9 mouse cellular contexts compared by ENCODE assay signal in the genomic region with DNA sequence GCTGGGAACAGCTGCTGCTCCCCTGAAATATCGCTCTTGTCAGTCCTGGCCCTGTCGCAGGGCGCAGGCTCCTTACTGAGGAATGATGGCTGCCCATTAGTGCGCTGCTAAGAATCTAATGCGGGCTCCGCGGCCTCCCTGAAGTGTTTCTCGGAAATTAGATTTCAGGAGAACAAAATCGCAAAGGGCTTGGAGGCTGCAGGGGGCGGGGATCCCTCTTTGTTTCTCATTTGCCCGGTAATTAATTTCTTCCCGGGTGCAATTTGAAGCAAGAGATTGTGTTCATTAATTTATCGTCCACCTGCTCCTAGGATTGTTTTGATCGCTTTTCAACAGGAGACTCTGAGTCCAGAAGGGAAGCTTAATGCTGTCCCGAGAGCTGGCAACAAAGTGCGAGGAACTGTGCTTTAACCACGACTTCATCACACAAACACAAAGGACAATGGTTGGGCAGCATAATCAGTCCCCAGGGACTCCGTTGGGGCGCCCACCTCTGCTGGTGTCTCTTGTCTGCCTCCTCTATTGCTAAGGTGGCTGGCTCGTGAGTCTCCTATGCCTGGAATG.
DNase-seq lines count a peak whose midpoint lies in the region; ATAC-seq lines count a peak whose summit lies in the region.
"Had no signal": no experiment of that assay in that cellular context is flagged by ENCODE, and none has a peak within 500 bp of the region (broad histone marks: within the 10 kb centered on the region; RNA-seq: fewer than 3 reads in every experiment).

No protein-coding gene starts in this region.

- no peaks in the 10 kb centered on the region for H3K36me3 ChIP-seq in forebrain, embryonic 14.5 days (ENCODE audit: control insufficient read depth, insufficient read depth, low read length)
- H3K36me3 ChIP-seq in midbrain, embryonic 14.5 days (ENCODE audit: control insufficient read depth, insufficient read depth, low read length): no peaks in the 10 kb centered on the region

- ATAC-seq in forebrain, embryonic 14.5 days: peak; percentile 77
- ATAC-seq in midbrain, embryonic 14.5 days (ENCODE audit: low FRiP score, low TSS enrichment): peak; percentile 37; the same call in 1 of the 2 replicates
- no peak for ATAC-seq in erythroblast, adult 5-6 weeks (replicated peaks; ENCODE audit: low FRiP score, poor library complexity, severe bottlenecking)

- H3K27ac ChIP-seq in forebrain, embryonic 14.5 days (ENCODE audit: low read depth, low read length): peak overlapping the region; percentile 59
- peak overlapping the region; percentile 78 for H3K27ac ChIP-seq in midbrain, embryonic 14.5 days (replicated peaks; ENCODE audit: low read depth, low read length)

- H3K9ac ChIP-seq in forebrain, embryonic 14.5 days (ENCODE audit: low read length): peak overlapping the region; percentile 26; the same call in 1 of the 2 replicates
- H3K9ac ChIP-seq in midbrain, embryonic 14.5 days (replicated peaks; ENCODE audit: low read length): 0 out of 2 replicates have a peak overlapping the region, but pooled peaks have one; percentile 1
- H3K9ac ChIP-seq: lung, embryonic 14.5 days had no signal

- no peak overlapping the region for H3K4me3 ChIP-seq in forebrain, embryonic 14.5 days (ENCODE audit: low read depth, low read length)
- no peak overlapping the region for H3K4me3 ChIP-seq in midbrain, embryonic 14.5 days (replicated peaks; ENCODE audit: low read depth, low read length)

- H3K9me3 ChIP-seq in forebrain, embryonic 14.5 days (replicated peaks; ENCODE audit: control insufficient read depth, low read length): no peaks in the 10 kb centered on the region
- no peaks in the 10 kb centered on the region for H3K9me3 ChIP-seq in midbrain, embryonic 14.5 days (ENCODE audit: control insufficient read depth, low read length)

- no peaks in the 10 kb centered on the region; the same call in 1 of the 2 replicates for H3K27me3 ChIP-seq in forebrain, embryonic 14.5 days (replicated peaks; ENCODE audit: control insufficient read depth, insufficient read depth, low read length)
- H3K27me3 ChIP-seq in midbrain, embryonic 14.5 days (ENCODE audit: control insufficient read depth, insufficient read depth, low read length): no peaks in the 10 kb centered on the region

- H3K4me1 ChIP-seq in forebrain, embryonic 14.5 days (ENCODE audit: control insufficient read depth, insufficient read depth, low read length): peaks cover 32% of the 10 kb centered on the region
- H3K4me1 ChIP-seq in midbrain, embryonic 14.5 days (ENCODE audit: control insufficient read depth, insufficient read depth, low read length): peaks cover 31% of the 10 kb centered on the region

- DNase-seq in adrenal gland, postnatal 25 days: peak; percentile 5
- no peak for DNase-seq in adrenal gland, adult 8-10 months
- peak; percentile 35 to 39 for DNase-seq in kidney, postnatal 4 days
- DNase-seq in kidney, postnatal 25 days: no peak
- peak; percentile 85 for DNase-seq in forebrain, embryonic 14.5 days (ENCODE audit: low spot score)
- peak; percentile 77 for DNase-seq in midbrain, embryonic 14.5 days
- no peak for DNase-seq in spleen, adult 12 weeks (ENCODE audit: low spot score)
- DNase-seq: lung, embryonic 14.5 days had no signal

- WGBS in forebrain, embryonic 14.5 days: 2% methylated on average over 20 of the region's 20 CpGs
- WGBS in midbrain, embryonic 14.5 days: 16% methylated on average over 20 of the region's 20 CpGs

- peak overlapping the region; percentile 35 for H3K4me2 ChIP-seq in forebrain, embryonic 14.5 days (ENCODE audit: low read length)
- peak overlapping the region; percentile 27 for H3K4me2 ChIP-seq in midbrain, embryonic 14.5 days (ENCODE audit: low read length)
- H3K4me2 ChIP-seq: lung, embryonic 14.5 days had no signal

Comparison
In these comparisons a context has a peak if more than half of its experiments do, and no peak if none do; other contexts are left out.
1. DNase-seq: peak in adrenal gland, postnatal 25 days (single experiment), kidney, postnatal 4 days (2 of 2), forebrain, embryonic 14.5 days (single experiment) and midbrain, embryonic 14.5 days (single experiment); none in adrenal gland, adult 8-10 months (single experiment), kidney, postnatal 25 days (0 of 2) and spleen, adult 12 weeks (single experiment).